Mouse (Mus musculus) pancreas, adult 10 weeks (tissue): ENCODE measurements around the gene Gjb4. TPM values are rescaled to one million over a fixed set of nuclear protein-coding genes. Genes with fewer than 3 reads are reported as not detected.

ENCODE experiments used
- polyA plus RNA-seq: library from polyadenylated mRNA; stranded (reverse); fragments of 350-450 nt; fragmentation: Illumina TruSeq; extraction: RNeasy Lipid Tissue Mini Kit (QIAGEN cat#74804); gene quantifications from one replicate; pipeline ENCODE4 v1.2.3, GENCODE M21; 2015; ENCODE audit warnings: low read depth, low replicate concordance; ENCODE audit not compliant: insufficient read depth

The Gjb4 gene
- not detected for polyA plus RNA-seq

GRCm38 (mm10) chr4:127353951-127354438 is at the start of gene Gjb4:
Gene Gjb4 (minus strand): TSS chr4:127354081.

GRCm38 (mm10) chr4:127358018-127358417 is 4.1 kb upstream of the Gjb4 start, which contains the start of gene Gjb5:
Gene Gjb5 (minus strand): TSS chr4:127358181.

GRCm38 (mm10) chr4:127330181-127331100 is 23.4 kb downstream of the Gjb4 start, which contains the start of gene Gjb3:
Gene Gjb3 (minus strand): TSS chr4:127330844.

GRCm38 (mm10) chr4:127313861-127314260 is 40.0 kb downstream of the Gjb4 start, which contains the start of gene Gja4:
Gene Gja4 (minus strand): TSS chr4:127314039.

Other genes with a start within 250 kb of the Gjb4 start
- 3.7 TPM for gene Tmem35b, start 230.4 kb downstream of the Gjb4 start, polyA plus RNA-seq
- 0.48 TPM for gene Dlgap3, start 184.9 kb downstream of the Gjb4 start, polyA plus RNA-seq
- gene Smim12, start 110.3 kb downstream of the Gjb4 start, polyA plus RNA-seq, result 9.0 TPM
- 8.2 TPM for gene Gja4, start 40.0 kb downstream of the Gjb4 start, polyA plus RNA-seq
- gene Gjb3, start 23.2 kb downstream of the Gjb4 start, polyA plus RNA-seq, result 0.52 TPM
- gene Gjb5, start 4.1 kb upstream of the Gjb4 start, polyA plus RNA-seq, result 2.1 TPM